Mouse (Mus musculus) right cerebral cortex, adult 18-20 months (tissue): ENCODE measurements around the gene Hist2h2aa2.
A peak's percentile ranks its signal among the peaks of the same experiment; 100 is the strongest.
"Not testable (repeated sequence)": the region's sequence is repeated elsewhere in the genome, so short reads cannot be mapped to it uniquely, and the experiment has no call there.

Experiments used
- DNase-seq: peaks from one replicate; pipeline ENCODE4 v3.0.0; 2022; ENCODE audit warnings: mixed read lengths

Gene Hist2h2aa2

DNA sequence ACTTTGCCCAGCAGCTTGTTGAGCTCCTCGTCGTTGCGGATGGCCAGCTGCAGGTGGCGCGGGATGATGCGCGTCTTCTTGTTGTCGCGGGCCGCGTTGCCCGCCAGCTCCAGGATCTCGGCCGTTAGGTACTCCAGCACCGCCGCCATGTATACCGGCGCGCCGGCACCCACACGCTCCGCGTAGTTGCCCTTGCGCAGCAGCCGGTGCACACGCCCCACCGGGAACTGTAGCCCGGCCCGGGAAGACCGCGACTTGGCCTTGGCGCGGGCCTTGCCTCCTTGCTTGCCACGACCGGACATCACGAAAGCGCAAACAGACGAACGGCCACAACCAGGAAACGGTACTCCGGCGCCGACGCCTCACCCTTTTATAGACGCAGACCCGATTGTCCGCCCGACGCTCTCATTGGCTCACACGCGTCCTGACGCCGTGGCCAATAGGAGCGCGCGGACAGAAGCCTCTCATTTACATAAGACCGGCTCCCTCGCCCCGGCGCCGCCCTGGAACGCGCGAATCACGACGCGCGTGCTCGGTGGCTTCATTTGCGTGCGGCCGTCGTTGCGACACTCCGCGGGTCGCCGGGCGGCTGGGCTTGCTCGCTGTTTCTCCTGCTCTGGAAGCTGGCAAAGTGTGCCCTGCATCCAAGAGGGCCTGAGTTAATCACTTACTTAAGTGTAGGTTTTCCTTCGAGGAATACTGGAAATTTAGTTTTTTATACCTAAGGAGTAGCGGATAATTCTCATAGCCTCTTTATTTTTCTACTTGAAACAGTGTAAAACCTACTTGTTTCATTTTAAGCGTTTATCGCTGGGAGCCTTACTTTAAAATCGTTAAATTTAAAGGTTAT lies at the start of gene Hist2h2aa2:
Gene Hist2h2aa2 (minus strand): TSS at position 328 of the 850 bp plus-strand sequence.
- peak; percentile 96 for DNase-seq

DNA sequence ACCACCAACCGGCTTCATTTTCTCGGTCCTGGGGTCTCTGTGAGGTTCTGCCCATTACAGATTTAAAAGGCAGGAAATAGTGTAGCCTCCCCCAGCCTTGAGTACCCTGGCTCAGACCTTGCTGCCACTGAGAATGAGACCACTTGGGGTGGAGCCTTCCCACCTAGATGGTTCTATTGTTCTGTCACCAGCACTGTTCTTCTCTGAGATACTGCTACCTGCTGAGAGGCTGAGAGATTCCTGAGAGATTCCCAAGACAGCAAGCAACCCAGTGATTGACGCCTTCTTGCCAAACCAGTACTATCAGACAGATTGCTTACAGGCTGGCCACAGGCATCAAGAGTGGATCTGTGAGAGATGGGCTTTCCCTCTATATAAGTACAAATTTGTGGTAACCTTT lies 49.1 kb upstream of the Hist2h2aa2 start:
- DNase-seq = no peak

DNA sequence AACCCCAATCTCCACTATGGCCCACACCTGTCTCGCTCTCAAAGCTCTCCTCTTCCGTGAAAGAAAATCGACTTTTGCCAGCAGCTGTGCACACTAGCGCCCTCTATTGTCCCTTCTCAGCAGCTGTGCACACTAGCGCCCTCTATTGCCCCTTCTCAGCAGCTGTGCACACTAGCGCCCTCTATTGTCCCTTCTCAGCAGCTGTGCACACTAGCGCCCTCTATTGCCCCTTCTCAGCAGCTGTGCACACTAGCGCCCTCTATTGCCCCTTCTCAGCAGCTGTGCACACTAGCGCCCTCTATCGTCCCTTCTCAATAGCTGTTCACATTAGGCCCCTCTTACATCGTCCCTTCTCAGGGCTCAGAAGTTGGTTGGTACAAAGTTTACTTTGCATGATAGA lies 47.3 kb upstream of the Hist2h2aa2 start:
- DNase-seq = not testable (repeated sequence)

- DNase-seq = peak; percentile 37
Observed at GRCm38 (mm10) chr3:96284457-96284856, 44.4 kb upstream of the Hist2h2aa2 start.

GRCm38 (mm10) chr3:96280660-96281059 lies 40.6 kb upstream of the Hist2h2aa2 start:
- DNase-seq = no peak

- peak; percentile 94 for DNase-seq
Observed at GRCm38 (mm10) chr3:96277800-96278624, 37.9 kb upstream of the Hist2h2aa2 start.

- peak; percentile 54 for DNase-seq
Observed at GRCm38 (mm10) chr3:96277428-96277799, 37.3 kb upstream of the Hist2h2aa2 start.

GRCm38 (mm10) chr3:96273591-96274465 lies 33.8 kb upstream of the Hist2h2aa2 start:
- DNase-seq = no peak

DNA sequence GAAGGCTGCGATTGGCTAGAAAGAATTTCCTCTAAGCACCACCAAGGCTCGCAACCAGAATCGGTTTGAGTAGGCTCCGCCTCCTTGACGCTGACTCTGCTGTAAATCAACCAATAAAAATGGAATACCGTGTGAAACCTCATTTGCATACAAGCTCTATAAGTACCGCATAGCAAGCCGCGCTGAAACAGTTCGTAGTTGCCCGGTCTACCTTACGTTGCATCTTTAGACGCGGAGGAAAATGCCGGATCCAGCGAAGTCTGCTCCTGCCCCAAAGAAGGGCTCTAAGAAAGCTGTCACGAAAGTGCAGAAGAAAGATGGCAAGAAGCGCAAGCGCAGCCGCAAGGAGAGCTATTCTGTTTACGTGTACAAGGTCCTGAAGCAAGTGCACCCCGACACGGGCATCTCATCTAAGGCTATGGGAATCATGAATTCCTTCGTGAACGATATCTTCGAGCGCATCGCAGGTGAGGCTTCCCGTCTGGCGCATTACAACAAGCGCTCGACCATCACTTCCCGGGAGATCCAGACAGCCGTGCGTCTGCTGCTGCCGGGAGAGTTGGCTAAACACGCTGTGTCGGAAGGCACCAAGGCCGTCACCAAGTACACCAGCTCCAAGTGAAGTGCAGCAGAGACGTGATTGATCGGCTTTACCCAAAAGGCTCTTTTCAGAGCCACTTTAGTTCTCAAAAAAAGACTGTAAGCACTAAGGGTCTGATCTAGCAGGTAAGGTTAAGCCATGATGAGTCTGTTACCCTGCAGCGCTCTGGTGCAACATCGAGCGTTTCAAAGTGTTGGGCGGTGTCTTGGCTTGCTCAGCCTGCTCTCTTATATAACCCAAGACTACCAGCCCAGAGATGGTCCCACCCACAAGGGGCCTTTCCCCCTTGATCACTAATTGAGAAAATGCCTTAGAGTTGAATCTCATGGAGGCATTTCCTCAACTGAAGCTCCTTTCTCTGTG lies 29.7 kb upstream of the Hist2h2aa2 start, which contains the start of gene Hist2h2bb:
Gene Hist2h2bb (plus strand): TSS at position 242 of the 964 bp plus-strand sequence.
- peak; percentile 96 for DNase-seq

DNA sequence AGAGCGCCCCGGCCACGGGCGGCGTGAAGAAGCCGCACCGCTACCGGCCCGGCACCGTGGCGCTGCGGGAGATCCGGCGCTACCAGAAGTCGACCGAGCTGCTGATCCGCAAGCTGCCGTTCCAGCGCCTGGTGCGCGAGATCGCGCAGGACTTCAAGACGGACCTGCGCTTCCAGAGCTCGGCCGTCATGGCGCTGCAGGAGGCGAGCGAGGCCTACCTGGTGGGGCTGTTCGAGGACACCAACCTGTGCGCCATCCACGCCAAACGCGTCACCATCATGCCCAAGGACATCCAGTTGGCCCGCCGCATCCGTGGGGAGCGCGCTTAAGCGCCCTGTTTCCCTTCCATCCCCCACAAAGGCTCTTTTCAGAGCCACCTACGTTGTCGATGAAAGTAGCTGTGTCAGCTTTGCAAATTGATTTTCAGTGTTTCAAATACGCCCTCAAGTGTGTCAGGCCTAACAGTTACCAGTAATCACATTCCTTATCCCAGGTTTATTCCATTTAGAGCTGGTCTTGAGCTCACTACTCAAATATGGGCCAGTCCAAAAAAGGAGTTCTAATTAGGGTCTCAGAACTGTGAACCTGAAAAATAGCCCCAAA lies 28.8 kb upstream of the Hist2h2aa2 start:
- DNase-seq = not testable (repeated sequence)

DNA sequence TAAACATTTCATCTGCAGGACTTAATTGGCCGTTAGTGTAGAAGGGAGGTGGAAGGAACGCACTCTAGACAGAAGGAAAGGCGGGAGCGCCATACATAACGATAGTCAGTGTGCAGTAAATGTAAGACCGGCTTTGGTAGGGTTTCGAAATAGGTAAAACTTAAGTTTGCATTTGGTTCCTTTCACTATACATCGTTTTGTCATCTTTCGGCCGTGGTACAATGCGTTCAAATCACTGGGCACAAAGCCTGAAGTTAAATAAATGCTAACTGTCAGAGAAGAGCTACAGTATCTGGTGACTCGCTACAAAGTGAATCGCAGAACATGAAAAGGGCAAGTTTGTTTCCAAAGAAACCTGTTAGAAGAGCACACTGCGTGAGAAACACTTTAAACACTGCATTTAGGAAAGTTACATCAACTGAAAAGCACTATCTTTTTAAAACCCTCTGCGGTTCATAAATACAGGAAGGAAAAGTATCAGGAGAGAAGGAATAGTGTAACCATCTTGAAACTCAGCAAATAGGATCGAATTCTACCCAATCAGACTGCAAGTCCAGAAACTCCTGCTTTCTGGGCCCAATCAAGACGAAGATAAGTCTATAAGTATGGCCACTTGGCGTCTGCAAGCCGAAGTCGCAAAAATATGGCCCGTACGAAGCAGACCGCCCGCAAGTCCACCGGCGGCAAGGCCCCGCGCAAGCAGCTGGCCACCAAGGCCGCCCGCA lies 28.1 kb upstream of the Hist2h2aa2 start, which contains the start of gene Hist2h3b:
Gene Hist2h3b (plus strand): TSS at position 604 of the 725 bp plus-strand sequence.
- peak; percentile 86 for DNase-seq

GRCm38 (mm10) chr3:96267541-96267940 lies 27.5 kb upstream of the Hist2h2aa2 start:
- no peak for DNase-seq

DNA sequence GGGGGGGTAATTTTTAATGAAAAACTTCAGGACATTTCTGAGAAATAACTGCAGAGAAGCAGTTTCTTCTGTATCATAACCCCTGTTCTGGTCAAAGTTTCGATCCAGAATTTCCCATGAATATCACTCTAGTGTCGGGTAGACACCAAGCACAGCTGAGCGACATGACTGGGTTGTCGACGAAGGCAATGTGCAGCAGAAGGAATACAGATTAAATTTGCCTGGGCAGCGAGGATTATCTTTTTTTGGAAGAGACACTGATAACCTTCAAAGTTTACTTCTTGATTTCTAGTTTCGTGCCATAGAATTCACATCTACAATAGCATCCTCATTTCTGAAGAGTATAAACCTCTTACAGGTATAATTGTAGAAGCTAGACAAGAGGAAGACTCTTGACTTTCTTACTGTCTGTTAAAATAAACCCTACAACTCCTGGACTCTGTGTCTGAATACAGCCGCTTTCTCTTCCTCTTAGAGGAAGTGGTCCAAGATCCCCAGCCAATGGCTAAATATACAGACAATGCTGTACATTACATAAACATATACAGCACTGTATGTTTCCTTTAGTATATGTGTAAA lies 26.1 kb upstream of the Hist2h2aa2 start:
- DNase-seq = no peak

- DNase-seq = no peak
Observed at GRCm38 (mm10) chr3:96264404-96264949, 24.4 kb upstream of the Hist2h2aa2 start.

DNA sequence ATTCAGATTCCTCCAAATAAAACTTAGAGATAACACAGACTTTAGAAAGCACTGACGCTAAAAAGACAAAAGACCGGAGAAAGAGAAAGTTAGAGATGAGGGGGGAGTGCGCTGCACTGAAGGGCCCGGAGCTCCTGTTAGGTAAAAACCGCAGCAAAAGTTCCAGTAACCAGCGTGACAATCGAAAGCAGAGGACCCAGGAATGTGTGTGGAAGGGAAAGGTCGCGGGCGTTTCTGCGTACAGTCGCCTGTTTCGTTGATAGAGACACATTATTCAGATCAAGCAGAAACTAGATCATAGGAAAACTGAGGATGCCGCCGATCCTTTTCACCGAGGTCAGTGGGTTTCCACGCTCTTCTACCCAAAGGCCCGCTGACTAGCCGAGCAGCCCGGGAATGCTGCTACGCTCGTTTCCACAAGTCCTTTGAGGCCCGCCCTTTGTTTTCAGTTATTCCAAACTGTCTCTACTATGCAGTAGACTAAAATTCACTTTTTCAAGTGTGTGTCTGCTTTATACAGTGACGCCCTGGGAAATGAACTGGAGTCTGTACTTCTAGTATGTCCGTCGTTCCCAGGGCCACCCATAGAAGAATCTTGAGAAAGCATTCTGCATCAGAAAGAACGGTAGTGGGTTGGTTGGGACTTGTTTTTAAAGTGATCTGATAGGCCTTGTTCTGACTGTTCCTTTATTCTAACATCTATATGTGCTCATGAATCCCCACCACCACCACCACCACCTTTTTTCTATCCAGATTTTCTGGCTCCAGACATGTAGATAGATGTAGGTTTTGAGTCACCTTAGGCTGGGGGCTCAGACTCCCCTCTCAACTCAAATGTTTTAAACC lies 23.7 kb upstream of the Hist2h2aa2 start:
- peak; percentile 43 for DNase-seq

- DNase-seq = peak; percentile 97
Observed at GRCm38 (mm10) chr3:96262979-96263550, 23.0 kb upstream of the Hist2h2aa2 start, which contains the start of gene Hist2h4. Gene Hist2h4, minus strand, starts transcription at chr3:96263311.

GRCm38 (mm10) chr3:96262216-96262875 lies 22.3 kb upstream of the Hist2h2aa2 start:
- DNase-seq = peak; percentile 90
